Mouse (Mus musculus): Measurements from ENCODE around the gene Gja1. TPM values are rescaled to one million over a fixed set of nuclear protein-coding genes. Genes with fewer than 3 reads are reported as not detected.
A peak's percentile ranks its signal among the peaks of the same experiment; 100 is the strongest.
"Not testable (repeated sequence)": the region's sequence is repeated elsewhere in the genome, so short reads cannot be mapped to it uniquely, and the experiment has no call there.

Gene Gja1
- polyA plus RNA-seq, 1 experiment = 21.4 TPM

DNA sequence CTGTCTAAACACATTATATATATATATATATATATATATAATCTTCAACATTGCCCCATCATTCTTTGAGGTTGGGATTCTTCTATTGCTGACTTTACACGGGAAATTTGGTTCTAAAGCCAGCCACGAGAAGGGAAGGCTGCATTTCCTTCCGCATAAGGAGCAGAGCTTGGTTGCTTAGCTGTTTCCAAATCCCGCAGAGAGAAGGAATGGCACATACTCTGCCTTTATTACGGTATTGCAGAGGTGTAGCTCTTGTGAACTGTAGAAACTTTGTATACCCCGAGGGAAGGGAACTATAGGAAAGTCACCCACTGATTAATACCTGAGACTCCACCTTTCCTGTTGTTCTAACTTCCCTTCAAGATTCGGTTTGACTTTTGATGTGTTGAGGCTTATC lies 2.6 kb downstream of the Gja1 start:
- H3K27me3 ChIP-seq (ENCODE audit: control insufficient read depth, insufficient read depth, insufficient read length) = no peaks in the 10 kb centered on the region
- H3K79me2 ChIP-seq (ENCODE audit: control insufficient read depth, insufficient read depth) = peaks cover 65% of the 10 kb centered on the region
- no peak overlapping the region for H3ac ChIP-seq (ENCODE audit: control insufficient read depth, insufficient read length)
- H3K4me2 ChIP-seq (ENCODE audit: low read depth) = peak overlapping the region; percentile 65
- H3K4me3 ChIP-seq = peak overlapping the region; percentile 89
- no peaks in the 10 kb centered on the region for H3K36me3 ChIP-seq (ENCODE audit: control insufficient read depth, insufficient read depth)
- TF ChIP-seq TCF12 (IDR thresholded peaks at IDR 0.05; ENCODE audit: insufficient read depth, poor library complexity, severe bottlenecking) = no peak
- no peak for TF ChIP-seq POLR2AphosphoS2 (IDR thresholded peaks at IDR 0.05; ENCODE audit: insufficient read length, low read depth)
- no peak for TF ChIP-seq MYOD1 (IDR thresholded peaks at IDR 0.05; ENCODE audit: control insufficient read depth in 1 of 3, insufficient read length in 2 of 3, low read depth in 2 of 3)
- TF ChIP-seq SRF (IDR thresholded peaks at IDR 0.05; ENCODE audit: control insufficient read depth, insufficient read length, low read depth) = no peak
- no peak for TF ChIP-seq POLR2A (IDR thresholded peaks at IDR 0.05; ENCODE audit: insufficient read length, low read depth)
- TF ChIP-seq MAX (IDR thresholded peaks at IDR 0.05; ENCODE audit: low read depth) = no peak
- no peak for TF ChIP-seq E2F4 (IDR thresholded peaks at IDR 0.05; ENCODE audit: insufficient read depth)
- TF ChIP-seq CEBPB (IDR thresholded peaks at IDR 0.05; ENCODE audit: insufficient read depth, poor library complexity, severe bottlenecking) = no peak
- no peak for TF ChIP-seq REST (IDR thresholded peaks at IDR 0.05; ENCODE audit: insufficient read depth, insufficient read length)
- no peak for TF ChIP-seq USF1 (IDR thresholded peaks at IDR 0.05; ENCODE audit: low read depth)

DNA sequence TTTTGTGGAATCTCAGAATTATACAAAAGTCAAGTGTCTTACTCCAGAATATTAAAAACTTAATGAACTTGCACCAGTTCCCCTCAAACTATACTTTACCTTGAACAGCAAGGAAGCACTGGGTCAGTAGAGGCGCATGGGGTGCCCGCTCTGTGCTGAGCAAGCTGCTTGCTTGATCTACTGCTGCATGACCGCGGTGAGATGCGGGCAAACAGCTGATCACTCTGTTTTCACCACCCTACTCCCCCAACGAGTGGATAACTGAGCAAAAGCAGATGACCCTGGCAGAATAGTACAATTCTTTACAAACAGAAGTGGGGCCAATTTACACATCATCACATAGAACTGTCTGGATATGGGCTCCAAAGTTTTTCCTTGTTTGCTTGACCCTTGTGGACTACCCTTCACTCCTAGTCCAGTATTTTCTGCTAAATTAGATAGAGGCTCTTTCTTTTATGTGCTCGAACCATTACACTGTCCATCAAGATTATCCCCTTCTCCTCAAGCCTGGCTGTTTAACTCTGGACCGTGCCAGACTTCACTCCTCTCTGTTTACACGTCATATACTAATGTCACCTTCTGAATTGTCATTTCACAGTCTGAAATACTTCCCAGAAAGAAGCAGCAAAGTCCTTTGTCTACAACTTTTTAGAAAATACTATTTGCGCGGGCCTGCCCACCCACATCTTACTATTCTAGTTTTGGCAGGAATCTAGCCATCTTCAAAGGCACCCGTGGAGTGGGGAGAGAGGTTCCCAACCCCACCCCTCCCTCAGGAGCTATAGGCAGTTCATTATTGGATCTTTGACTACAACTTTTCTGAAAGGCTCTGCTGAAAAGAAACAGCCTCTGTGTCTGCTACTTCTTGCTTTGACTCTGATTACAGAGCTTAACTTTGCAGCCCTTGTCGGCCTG lies 8.3 kb downstream of the Gja1 start:
- no peak overlapping the region for H3ac ChIP-seq (ENCODE audit: control insufficient read depth, insufficient read length)
- H3K27me3 ChIP-seq (ENCODE audit: control insufficient read depth, insufficient read depth, insufficient read length) = no peaks in the 10 kb centered on the region
- peaks cover 10% of the 10 kb centered on the region for H3K36me3 ChIP-seq (ENCODE audit: control insufficient read depth, insufficient read depth)
- no peak overlapping the region for H3K4me2 ChIP-seq (ENCODE audit: low read depth)
- TF ChIP-seq CEBPB (IDR thresholded peaks at IDR 0.05; ENCODE audit: insufficient read depth, poor library complexity, severe bottlenecking) = no peak
- TF ChIP-seq POLR2A (IDR thresholded peaks at IDR 0.05; ENCODE audit: insufficient read length, low read depth) = no peak
- no peak for TF ChIP-seq TCF12 (IDR thresholded peaks at IDR 0.05; ENCODE audit: insufficient read depth, poor library complexity, severe bottlenecking)
- no peak for TF ChIP-seq MAX (IDR thresholded peaks at IDR 0.05; ENCODE audit: low read depth)
- TF ChIP-seq SRF (IDR thresholded peaks at IDR 0.05; ENCODE audit: control insufficient read depth, insufficient read length, low read depth) = no peak
- TF ChIP-seq MYOG (IDR thresholded peaks at IDR 0.05; ENCODE audit: control insufficient read depth in 1 of 3, insufficient read depth in 1 of 3, insufficient read length in 2 of 3, low read depth in 2 of 3) = no peak
- no peak for TF ChIP-seq USF1 (IDR thresholded peaks at IDR 0.05; ENCODE audit: low read depth)
- TF ChIP-seq E2F4 (IDR thresholded peaks at IDR 0.05; ENCODE audit: insufficient read depth) = no peak
- TF ChIP-seq MYOD1 (IDR thresholded peaks at IDR 0.05; ENCODE audit: control insufficient read depth in 1 of 3, insufficient read length in 2 of 3, low read depth in 2 of 3) = no peak
- TF ChIP-seq TCF3 (IDR thresholded peaks at IDR 0.05; ENCODE audit: insufficient read length, low read depth) = no peak
- no peak for TF ChIP-seq POLR2AphosphoS2 (IDR thresholded peaks at IDR 0.05; ENCODE audit: insufficient read length, low read depth)
- no peak for TF ChIP-seq REST (IDR thresholded peaks at IDR 0.05; ENCODE audit: insufficient read depth, insufficient read length)
- H3K4me3 ChIP-seq = no peak overlapping the region
- peaks cover 58% of the 10 kb centered on the region for H3K79me2 ChIP-seq (ENCODE audit: control insufficient read depth, insufficient read depth)

DNA sequence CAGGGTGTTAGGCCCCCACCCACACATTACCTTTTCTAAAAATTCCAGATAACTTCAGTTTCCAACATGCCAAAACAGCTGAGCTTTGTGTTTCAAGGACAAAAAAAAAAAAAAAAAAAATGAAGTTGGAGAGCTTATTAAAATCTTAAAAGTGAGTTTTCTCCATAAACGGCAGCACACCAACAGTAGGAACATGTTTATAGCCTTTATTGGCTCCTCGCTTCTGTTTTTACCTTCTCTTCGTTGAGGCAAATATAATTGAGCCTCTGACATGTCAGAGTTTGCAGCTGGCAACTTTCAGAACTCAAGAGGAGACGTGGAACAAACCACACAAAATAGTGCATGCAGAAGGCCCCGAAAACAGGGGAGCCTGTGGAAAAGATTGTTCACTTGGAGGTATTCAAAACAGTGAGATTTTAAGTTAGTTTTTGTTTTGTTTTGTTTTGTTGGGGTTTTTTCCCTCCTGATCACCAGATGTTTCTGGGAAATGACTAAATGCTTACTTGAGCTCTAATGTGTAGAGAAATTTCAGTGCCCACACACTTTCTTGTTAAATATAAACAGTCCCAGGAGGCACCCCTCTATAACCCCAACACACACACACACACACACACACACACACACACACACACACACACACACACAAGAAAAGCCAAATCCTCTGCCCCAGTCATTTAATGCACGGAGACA lies 16.1 kb downstream of the Gja1 start:
- no peak overlapping the region for H3ac ChIP-seq (ENCODE audit: control insufficient read depth, insufficient read length)
- peak overlapping the region; percentile 10 for H3K4me2 ChIP-seq (ENCODE audit: low read depth)
- TF ChIP-seq POLR2A (IDR thresholded peaks at IDR 0.05; ENCODE audit: insufficient read length, low read depth) (no peak), E2F4 (IDR thresholded peaks at IDR 0.05; ENCODE audit: insufficient read depth) (no peak), MYOG (IDR thresholded peaks at IDR 0.05; ENCODE audit: control insufficient read depth in 1 of 3, insufficient read depth in 1 of 3, insufficient read length in 2 of 3, low read depth in 2 of 3) (no peak), TCF12 (IDR thresholded peaks at IDR 0.05; ENCODE audit: insufficient read depth, poor library complexity, severe bottlenecking) (no peak), POLR2AphosphoS2 (IDR thresholded peaks at IDR 0.05; ENCODE audit: insufficient read length, low read depth) (no peak), TCF3 (IDR thresholded peaks at IDR 0.05; ENCODE audit: insufficient read length, low read depth) (no peak), SRF (IDR thresholded peaks at IDR 0.05; ENCODE audit: control insufficient read depth, insufficient read length, low read depth) (no peak), MAX (IDR thresholded peaks at IDR 0.05; ENCODE audit: low read depth) (no peak), REST (IDR thresholded peaks at IDR 0.05; ENCODE audit: insufficient read depth, insufficient read length) (no peak), USF1 (IDR thresholded peaks at IDR 0.05; ENCODE audit: low read depth) (no peak), CEBPB (IDR thresholded peaks at IDR 0.05; ENCODE audit: insufficient read depth, poor library complexity, severe bottlenecking) (no peak), MYOD1 (IDR thresholded peaks at IDR 0.05; ENCODE audit: control insufficient read depth in 1 of 3, insufficient read length in 2 of 3, low read depth in 2 of 3) (no peak)
- no peak overlapping the region for H3K4me3 ChIP-seq
- no peaks in the 10 kb centered on the region for H3K79me2 ChIP-seq (ENCODE audit: control insufficient read depth, insufficient read depth)
- peaks cover 4% of the 10 kb centered on the region for H3K36me3 ChIP-seq (ENCODE audit: control insufficient read depth, insufficient read depth)
- H3K27me3 ChIP-seq (ENCODE audit: control insufficient read depth, insufficient read depth, insufficient read length) = no peaks in the 10 kb centered on the region

DNA sequence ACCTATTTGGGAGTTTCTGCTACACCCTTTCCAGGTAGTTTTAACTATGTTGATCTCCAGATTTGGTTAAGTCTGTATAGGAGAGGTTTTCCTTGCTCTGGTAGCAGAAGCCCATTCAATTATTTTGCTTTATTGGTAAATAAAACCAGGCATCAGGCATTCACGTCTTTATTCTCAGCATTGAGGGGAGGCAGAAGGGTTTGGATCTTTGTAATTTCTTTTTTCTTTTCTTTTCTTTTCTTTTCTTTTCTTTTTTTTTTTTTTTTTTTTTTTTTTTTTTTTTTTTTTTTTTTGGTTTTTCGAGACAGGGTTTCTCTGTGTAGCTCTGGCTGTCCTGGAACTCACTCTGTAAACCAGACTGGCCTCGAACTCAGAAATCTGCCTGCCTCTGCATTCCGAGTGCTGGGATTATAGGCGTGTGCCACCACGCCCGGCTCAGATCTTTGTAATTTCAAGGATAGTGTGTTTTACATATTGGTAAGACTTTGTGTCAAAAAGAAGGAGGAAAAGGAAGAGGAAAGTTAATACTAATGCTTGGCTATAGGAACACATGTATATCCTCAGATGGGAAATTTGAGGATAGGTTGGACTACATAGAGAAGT lies 16.8 kb downstream of the Gja1 start:
- not testable (repeated sequence) for H3K4me2 ChIP-seq (ENCODE audit: low read depth); H3K36me3 ChIP-seq (ENCODE audit: control insufficient read depth, insufficient read depth); H3K4me3 ChIP-seq

More for the DNA sequence above, 16.8 kb downstream of the Gja1 start:
- H3K27me3 ChIP-seq (ENCODE audit: control insufficient read depth, insufficient read depth, insufficient read length); H3K79me2 ChIP-seq (ENCODE audit: control insufficient read depth, insufficient read depth); H3ac ChIP-seq (ENCODE audit: control insufficient read depth, insufficient read length): not testable (repeated sequence)

Measured in myocyte (in vitro differentiated cells).